Mouse (Mus musculus) G1E-ER4 (cell line): ENCODE results near the gene Cry1. TPM values are rescaled to one million over a fixed set of nuclear protein-coding genes. Genes with fewer than 3 reads are reported as not detected.

ENCODE experiments used
- GATA1 ChIP-seq: IDR thresholded peaks from one replicate; pipeline ENCODE4 v1.8.0; 2012; ENCODE audit warnings: low read length, inconsistent platforms
- polyA plus RNA-seq: library from polyadenylated mRNA; stranded (reverse); fragments of >175 nt; gene quantifications from 2 replicates; pipeline ENCODE4 v1.2.3, GENCODE M21; 2012

Cry1 gene
- polyA plus RNA-seq, 1 experiment = not detected

GRCm38 (mm10) chr10:85114409-85114808 is 70.5 kb downstream of the Cry1 start:
- no peak for TF ChIP-seq GATA1

DNA sequence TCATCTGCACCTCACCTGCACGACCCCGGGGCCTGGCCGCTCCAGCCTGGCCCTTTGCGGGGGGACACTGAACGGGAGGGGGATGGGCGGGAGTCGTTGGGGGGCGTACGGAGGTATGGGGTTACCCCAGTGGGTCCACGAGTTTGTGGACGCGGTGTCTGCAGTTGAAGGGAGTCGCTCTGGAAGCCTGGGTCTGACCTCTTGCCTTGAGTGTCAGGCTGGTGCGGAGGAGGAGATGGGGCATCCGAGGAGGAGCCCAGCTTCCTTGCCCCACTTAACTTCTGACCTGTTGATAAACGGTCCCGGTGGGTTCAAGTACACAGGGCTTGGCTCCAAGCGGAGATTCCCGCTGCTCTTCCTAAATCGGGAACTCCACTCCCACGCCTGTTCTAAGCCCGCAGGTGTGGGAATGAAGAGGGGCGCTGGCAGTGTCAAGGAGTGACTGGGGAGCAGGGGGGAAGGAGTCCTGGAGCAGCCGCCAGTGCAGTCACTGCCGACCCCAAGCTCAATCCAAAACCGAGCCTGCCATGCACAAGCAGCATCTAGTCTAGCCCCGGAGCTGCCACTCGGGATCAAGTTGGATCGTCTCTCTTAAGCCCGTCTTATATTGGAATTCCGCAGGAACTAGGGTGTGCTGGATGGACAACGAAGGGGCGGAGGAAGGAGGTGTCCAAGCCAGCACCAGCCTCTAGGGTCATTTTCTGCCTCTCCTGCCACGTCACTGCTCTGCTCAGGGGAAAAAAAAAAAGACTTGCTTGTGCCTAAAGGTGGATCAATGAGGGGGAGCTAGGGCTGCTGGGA is 81.6 kb downstream of the Cry1 start:
- no peak for TF ChIP-seq GATA1

GRCm38 (mm10) chr10:85102247-85103084 is 82.4 kb downstream of the Cry1 start, which contains the start of the genes Fhl4 and Tmem263:
Gene Fhl4 (minus strand): TSS chr10:85102495.
Gene Tmem263 (plus strand): TSS chr10:85102627.
- TF ChIP-seq GATA1 = no peak

GRCm38 (mm10) chr10:85101841-85102240 is 83.0 kb downstream of the Cry1 start:
- TF ChIP-seq GATA1 = no peak

Other genes with a start within 250 kb of the Cry1 start
- gene Fhl4, start 82.6 kb downstream of the Cry1 start, polyA plus RNA-seq = 0.05 TPM in 1 of 2 replicates, not detected in the other
- gene Tmem263, start 82.4 kb downstream of the Cry1 start, polyA plus RNA-seq = 33.2 and 41.4 TPM in 2 replicates
- 0.45 and 0.78 TPM in 2 replicates for gene Mterf2, start 57.0 kb downstream of the Cry1 start, polyA plus RNA-seq
- gene Btbd11, start 201.8 kb upstream of the Cry1 start, polyA plus RNA-seq = not detected in 2 replicates